Mouse (Mus musculus): ENCODE measurements around the gene Tenm1.

Tenm1 gene

GRCm38 (mm10) chrX:42781566-42781965, 647.4 kb downstream of the Tenm1 start:
- no peak for DNase-seq (ENCODE audit: low read depth, low spot score)

- DNase-seq (ENCODE audit: low read depth, low spot score) = no peak
These were observed 710.7 kb downstream of the Tenm1 start for GRCm38 (mm10) chrX:42718078-42718785.

- no peak for DNase-seq (ENCODE audit: low read depth, low spot score)
These were observed 728.6 kb downstream of the Tenm1 start for GRCm38 (mm10) chrX:42700291-42700690.

GRCm38 (mm10) chrX:42647131-42647530, 781.8 kb downstream of the Tenm1 start:
- no peak for DNase-seq (ENCODE audit: low read depth, low spot score)

- no peak for DNase-seq (ENCODE audit: low read depth, low spot score)
These were observed 848.4 kb downstream of the Tenm1 start for GRCm38 (mm10) chrX:42580521-42580920.

GRCm38 (mm10) chrX:42558683-42559082, 870.2 kb downstream of the Tenm1 start:
- DNase-seq (ENCODE audit: low read depth, low spot score) = no peak

- no peak for DNase-seq (ENCODE audit: low read depth, low spot score)
These were observed 871.6 kb downstream of the Tenm1 start for GRCm38 (mm10) chrX:42557284-42557683.

GRCm38 (mm10) chrX:42548513-42548912, 880.4 kb downstream of the Tenm1 start:
- no peak for DNase-seq (ENCODE audit: low read depth, low spot score)

GRCm38 (mm10) chrX:42545076-42545475, 883.9 kb downstream of the Tenm1 start:
- DNase-seq (ENCODE audit: low read depth, low spot score) = no peak

GRCm38 (mm10) chrX:42540756-42541053, 888.2 kb downstream of the Tenm1 start:
- DNase-seq (ENCODE audit: low read depth, low spot score) = no peak

- DNase-seq (ENCODE audit: low read depth, low spot score) = no peak
These were observed 888.7 kb downstream of the Tenm1 start for GRCm38 (mm10) chrX:42540030-42540755.

GRCm38 (mm10) chrX:42530703-42531102, 898.2 kb downstream of the Tenm1 start:
- no peak for DNase-seq (ENCODE audit: low read depth, low spot score)

- no peak for DNase-seq (ENCODE audit: low read depth, low spot score)
These were observed 906.1 kb downstream of the Tenm1 start for GRCm38 (mm10) chrX:42522868-42523267.

GRCm38 (mm10) chrX:42512567-42512966, 916.4 kb downstream of the Tenm1 start:
- no peak for DNase-seq (ENCODE audit: low read depth, low spot score)

- no peak for DNase-seq (ENCODE audit: low read depth, low spot score)
These were observed 917.8 kb downstream of the Tenm1 start for GRCm38 (mm10) chrX:42511105-42511504.

GRCm38 (mm10) chrX:42502291-42503043, 926.5 kb downstream of the Tenm1 start, which contains the start of gene Sh2d1a:
Gene Sh2d1a (plus strand): TSS chrX:42502453.
- DNase-seq (ENCODE audit: low read depth, low spot score) = no peak

- DNase-seq (ENCODE audit: low read depth, low spot score) = no peak
These were observed 928.4 kb downstream of the Tenm1 start for GRCm38 (mm10) chrX:42500538-42500937.

GRCm38 (mm10) chrX:42490336-42490735, 938.6 kb downstream of the Tenm1 start:
- DNase-seq (ENCODE audit: low read depth, low spot score) = no peak

- DNase-seq (ENCODE audit: low read depth, low spot score) = peak; percentile 14
These were observed 939.5 kb downstream of the Tenm1 start, which contains the start of gene Tex13c2 for GRCm38 (mm10) chrX:42489446-42489845. Gene Tex13c2 (plus strand): TSS chrX:42489691.

Measured in WW6 (cell line).